Mouse (Mus musculus) inflammation-experienced regulatory T-cells, adult 16 weeks (primary cell): Measurements from ENCODE around the gene Dyx1c1. TPM values are rescaled to one million over a fixed set of nuclear protein-coding genes. Genes with fewer than 3 reads are reported as not detected.

Source experiments
- polyA plus RNA-seq: library from polyadenylated mRNA; unstranded; fragments of 100-300 nt; shearing (Covaris generic); gene quantifications from one replicate; pipeline ENCODE4 v1.2.1, GENCODE M21; 2017

The Dyx1c1 gene
- 2.2 TPM for polyA plus RNA-seq

GRCm38 (mm10) chr9:72958521-72959450, at the start of gene Dyx1c1, which contains the start of gene Gm44503:
TSS of gene Dyx1c1 (plus strand) at chr9:72958785.
TSS of gene Gm44503 (plus strand) at chr9:72958852.

GRCm38 (mm10) chr9:72925021-72925934, 33.3 kb upstream of the Dyx1c1 start, which contains the start of gene Pygo1:
TSS of gene Pygo1 (plus strand) at chr9:72925645.

GRCm38 (mm10) chr9:72985250-72986220, 26.9 kb downstream of the Dyx1c1 start, which contains the start of the genes Ccpg1os and Ccpg1:
TSS of gene Ccpg1os (minus strand) at chr9:72985382.
TSS of gene Ccpg1 (plus strand) at chr9:72985429.

Other genes starting within 250 kb of the Dyx1c1 start
- not detected for gene Prtg, start 151.9 kb upstream of the Dyx1c1 start, polyA plus RNA-seq
- gene Pygo1, start 33.1 kb upstream of the Dyx1c1 start, polyA plus RNA-seq = not detected
- gene Gm44503, start 67 bp downstream of the Dyx1c1 start, polyA plus RNA-seq = not detected
- gene Ccpg1os, start 26.6 kb downstream of the Dyx1c1 start, polyA plus RNA-seq = 8.5 TPM
- gene Ccpg1, start 26.6 kb downstream of the Dyx1c1 start, polyA plus RNA-seq = 129 TPM
- gene Pigb, start 81.6 kb downstream of the Dyx1c1 start, polyA plus RNA-seq = 34.4 TPM
- gene Rab27a, start 86.1 kb downstream of the Dyx1c1 start, polyA plus RNA-seq = 51.8 TPM
- gene Khdc3, start 143.1 kb downstream of the Dyx1c1 start, polyA plus RNA-seq = not detected
- not detected for gene Gm20509, start 143.7 kb downstream of the Dyx1c1 start, polyA plus RNA-seq
- gene Rsl24d1, start 154.6 kb downstream of the Dyx1c1 start, polyA plus RNA-seq = 76.9 TPM